Mouse (Mus musculus): Measurements from ENCODE around the gene Il17rd. TPM values are rescaled to one million over a fixed set of nuclear protein-coding genes. Genes with fewer than 3 reads are reported as not detected.
A peak's percentile ranks its signal among the peaks of the same experiment; 100 is the strongest.

Il17rd gene
- polyA plus RNA-seq, 1 experiment from 2014 or later: 0.80 TPM

GRCm38 (mm10) chr14:27039281-27040248 is 824 bp downstream of the Il17rd start:
- Histone ChIP-seq H3K9ac (ENCODE audit: low read depth, low read length) (peak overlapping the region; percentile 66), H3K4me1 (replicated peaks; ENCODE audit: control insufficient read depth, insufficient read depth, low read length) (peaks cover 8% of the 10 kb centered on the region), H3K9me3 (ENCODE audit: control insufficient read depth, low read length) (no peaks in the 10 kb centered on the region), H3K27ac (ENCODE audit: low read depth, low read length) (no peak overlapping the region; the same call in 1 of the 2 replicates), H3K4me3 (ENCODE audit: low read depth, low read length) (peak overlapping the region; percentile 76), H3K4me2 (peak overlapping the region; percentile 98), H3K27me3 (replicated peaks; ENCODE audit: control insufficient read depth, insufficient read depth, low read length) (peaks cover 46% of the 10 kb centered on the region), H3K36me3 (ENCODE audit: control insufficient read depth, insufficient read depth, low read length) (no peaks in the 10 kb centered on the region)
- DNase-seq (ENCODE audit: low spot score): no peak
- peak; percentile 45; the same call in 1 of the 2 replicates for ATAC-seq (replicated peaks; ENCODE audit: low FRiP score)
- under 1% methylated on average over 56 of the region's 59 CpGs for WGBS

GRCm38 (mm10) chr14:27040451-27040850 is 1.7 kb downstream of the Il17rd start:
- H3K27me3 ChIP-seq (replicated peaks; ENCODE audit: control insufficient read depth, insufficient read depth, low read length): peaks cover 45% of the 10 kb centered on the region
- H3K27ac ChIP-seq (ENCODE audit: low read depth, low read length): no peak overlapping the region
- H3K4me1 ChIP-seq (replicated peaks; ENCODE audit: control insufficient read depth, insufficient read depth, low read length): peaks cover 16% of the 10 kb centered on the region
- H3K4me2 ChIP-seq: peak overlapping the region; percentile 98
- H3K9ac ChIP-seq (ENCODE audit: low read depth, low read length): no peak overlapping the region
- no peak for DNase-seq (ENCODE audit: low spot score)
- peak overlapping the region; percentile 76 for H3K4me3 ChIP-seq (ENCODE audit: low read depth, low read length)
- 15% methylated on average over 12 of the region's 12 CpGs for WGBS
- ATAC-seq (replicated peaks; ENCODE audit: low FRiP score): no peak
- no peaks in the 10 kb centered on the region for H3K9me3 ChIP-seq (ENCODE audit: control insufficient read depth, low read length)
- H3K36me3 ChIP-seq (ENCODE audit: control insufficient read depth, insufficient read depth, low read length): no peaks in the 10 kb centered on the region

- ATAC-seq (replicated peaks; ENCODE audit: low FRiP score) (no peak), DNase-seq (ENCODE audit: low spot score) (no peak)
- WGBS: 44% methylated on average over 8 of the region's 8 CpGs
- Histone ChIP-seq H3K4me2 (no peak overlapping the region), H3K9me3 (ENCODE audit: control insufficient read depth, low read length) (no peaks in the 10 kb centered on the region), H3K4me3 (ENCODE audit: low read depth, low read length) (no peak overlapping the region), H3K36me3 (ENCODE audit: control insufficient read depth, insufficient read depth, low read length) (no peaks in the 10 kb centered on the region), H3K27me3 (replicated peaks; ENCODE audit: control insufficient read depth, insufficient read depth, low read length) (peaks cover 45% of the 10 kb centered on the region), H3K4me1 (replicated peaks; ENCODE audit: control insufficient read depth, insufficient read depth, low read length) (peaks cover 19% of the 10 kb centered on the region), H3K27ac (ENCODE audit: low read depth, low read length) (no peak overlapping the region), H3K9ac (ENCODE audit: low read depth, low read length) (no peak overlapping the region)
Measured at GRCm38 (mm10) chr14:27042280-27042983, 3.7 kb downstream of the Il17rd start.

GRCm38 (mm10) chr14:27043416-27043815 is 4.7 kb downstream of the Il17rd start:
- no peak overlapping the region for H3K9ac ChIP-seq (ENCODE audit: low read depth, low read length)
- DNase-seq (ENCODE audit: low spot score) (no peak), ATAC-seq (replicated peaks; ENCODE audit: low FRiP score) (no peak)
- H3K27me3 ChIP-seq (replicated peaks; ENCODE audit: control insufficient read depth, insufficient read depth, low read length): peaks cover 41% of the 10 kb centered on the region
- WGBS: 58% methylated on average over 5 of the region's 5 CpGs
- H3K4me2 ChIP-seq: no peak overlapping the region
- no peaks in the 10 kb centered on the region for H3K36me3 ChIP-seq (ENCODE audit: control insufficient read depth, insufficient read depth, low read length)
- peaks cover 19% of the 10 kb centered on the region for H3K4me1 ChIP-seq (replicated peaks; ENCODE audit: control insufficient read depth, insufficient read depth, low read length)
- no peak overlapping the region for H3K4me3 ChIP-seq (ENCODE audit: low read depth, low read length)
- no peak overlapping the region for H3K27ac ChIP-seq (ENCODE audit: low read depth, low read length)
- H3K9me3 ChIP-seq (ENCODE audit: control insufficient read depth, low read length): no peaks in the 10 kb centered on the region

- Histone ChIP-seq H3K4me2 (peak overlapping the region; percentile 26), H3K4me1 (replicated peaks; ENCODE audit: control insufficient read depth, insufficient read depth, low read length) (peaks cover 19% of the 10 kb centered on the region), H3K27me3 (replicated peaks; ENCODE audit: control insufficient read depth, insufficient read depth, low read length) (peaks cover 32% of the 10 kb centered on the region), H3K27ac (ENCODE audit: low read depth, low read length) (peak overlapping the region; percentile 11; the same call in 1 of the 2 replicates), H3K36me3 (ENCODE audit: control insufficient read depth, insufficient read depth, low read length) (no peaks in the 10 kb centered on the region), H3K4me3 (ENCODE audit: low read depth, low read length) (no peak overlapping the region), H3K9ac (ENCODE audit: low read depth, low read length) (no peak overlapping the region), H3K9me3 (ENCODE audit: control insufficient read depth, low read length) (no peaks in the 10 kb centered on the region)
- WGBS: 6% methylated on average over 11 of the region's 11 CpGs
- DNase-seq (ENCODE audit: low spot score) (no peak), ATAC-seq (replicated peaks; ENCODE audit: low FRiP score) (no peak)
Measured at GRCm38 (mm10) chr14:27044221-27044966, 5.7 kb downstream of the Il17rd start.

- no peaks in the 10 kb centered on the region for H3K36me3 ChIP-seq (ENCODE audit: control insufficient read depth, insufficient read depth, low read length)
- ATAC-seq (replicated peaks; ENCODE audit: low FRiP score): peak; percentile 61; the same call in 1 of the 2 replicates
- peak overlapping the region; percentile 11; the same call in 1 of the 2 replicates for H3K27ac ChIP-seq (ENCODE audit: low read depth, low read length)
- 2% methylated on average over 2 of the region's 2 CpGs for WGBS
- DNase-seq (ENCODE audit: low spot score): no peak
- H3K4me2 ChIP-seq: peak overlapping the region; percentile 26
- H3K9me3 ChIP-seq (ENCODE audit: control insufficient read depth, low read length): no peaks in the 10 kb centered on the region
- peaks cover 16% of the 10 kb centered on the region for H3K4me1 ChIP-seq (replicated peaks; ENCODE audit: control insufficient read depth, insufficient read depth, low read length)
- no peak overlapping the region for H3K4me3 ChIP-seq (ENCODE audit: low read depth, low read length)
- H3K27me3 ChIP-seq (replicated peaks; ENCODE audit: control insufficient read depth, insufficient read depth, low read length): peaks cover 26% of the 10 kb centered on the region
- H3K9ac ChIP-seq (ENCODE audit: low read depth, low read length): no peak overlapping the region
Measured at GRCm38 (mm10) chr14:27044967-27045361, 6.2 kb downstream of the Il17rd start.

- no peak overlapping the region for H3K4me2 ChIP-seq
- H3K9me3 ChIP-seq (ENCODE audit: control insufficient read depth, low read length): no peaks in the 10 kb centered on the region
- DNase-seq (ENCODE audit: low spot score) (no peak), ATAC-seq (replicated peaks; ENCODE audit: low FRiP score) (no peak)
- 69% methylated on average over 8 of the region's 8 CpGs for WGBS
- no peak overlapping the region for H3K4me3 ChIP-seq (ENCODE audit: low read depth, low read length)
- H3K4me1 ChIP-seq (replicated peaks; ENCODE audit: control insufficient read depth, insufficient read depth, low read length): peaks cover 21% of the 10 kb centered on the region
- no peak overlapping the region for H3K9ac ChIP-seq (ENCODE audit: low read depth, low read length)
- H3K27ac ChIP-seq (ENCODE audit: low read depth, low read length): no peak overlapping the region
- no peaks in the 10 kb centered on the region; the same call in 1 of the 2 replicates for H3K27me3 ChIP-seq (replicated peaks; ENCODE audit: control insufficient read depth, insufficient read depth, low read length)
- no peaks in the 10 kb centered on the region for H3K36me3 ChIP-seq (ENCODE audit: control insufficient read depth, insufficient read depth, low read length)
Measured at GRCm38 (mm10) chr14:27048231-27048956, 9.7 kb downstream of the Il17rd start.

GRCm38 (mm10) chr14:27050043-27050442 is 11.3 kb downstream of the Il17rd start:
- H3K27me3 ChIP-seq (replicated peaks; ENCODE audit: control insufficient read depth, insufficient read depth, low read length): peaks cover 2% of the 10 kb centered on the region; the same call in 1 of the 2 replicates
- H3K4me1 ChIP-seq (replicated peaks; ENCODE audit: control insufficient read depth, insufficient read depth, low read length): peaks cover 11% of the 10 kb centered on the region
- no peak overlapping the region for H3K27ac ChIP-seq (ENCODE audit: low read depth, low read length)
- WGBS: 53% methylated on average over 9 of the region's 9 CpGs
- no peak overlapping the region for H3K4me2 ChIP-seq
- ATAC-seq (replicated peaks; ENCODE audit: low FRiP score): no peak
- no peaks in the 10 kb centered on the region for H3K9me3 ChIP-seq (ENCODE audit: control insufficient read depth, low read length)
- no peak for DNase-seq (ENCODE audit: low spot score)
- H3K9ac ChIP-seq (ENCODE audit: low read depth, low read length): no peak overlapping the region
- no peaks in the 10 kb centered on the region for H3K36me3 ChIP-seq (ENCODE audit: control insufficient read depth, insufficient read depth, low read length)
- no peak overlapping the region for H3K4me3 ChIP-seq (ENCODE audit: low read depth, low read length)
